Comparison of ENCODE assay signal across 8 mouse cellular contexts in the genomic region with DNA sequence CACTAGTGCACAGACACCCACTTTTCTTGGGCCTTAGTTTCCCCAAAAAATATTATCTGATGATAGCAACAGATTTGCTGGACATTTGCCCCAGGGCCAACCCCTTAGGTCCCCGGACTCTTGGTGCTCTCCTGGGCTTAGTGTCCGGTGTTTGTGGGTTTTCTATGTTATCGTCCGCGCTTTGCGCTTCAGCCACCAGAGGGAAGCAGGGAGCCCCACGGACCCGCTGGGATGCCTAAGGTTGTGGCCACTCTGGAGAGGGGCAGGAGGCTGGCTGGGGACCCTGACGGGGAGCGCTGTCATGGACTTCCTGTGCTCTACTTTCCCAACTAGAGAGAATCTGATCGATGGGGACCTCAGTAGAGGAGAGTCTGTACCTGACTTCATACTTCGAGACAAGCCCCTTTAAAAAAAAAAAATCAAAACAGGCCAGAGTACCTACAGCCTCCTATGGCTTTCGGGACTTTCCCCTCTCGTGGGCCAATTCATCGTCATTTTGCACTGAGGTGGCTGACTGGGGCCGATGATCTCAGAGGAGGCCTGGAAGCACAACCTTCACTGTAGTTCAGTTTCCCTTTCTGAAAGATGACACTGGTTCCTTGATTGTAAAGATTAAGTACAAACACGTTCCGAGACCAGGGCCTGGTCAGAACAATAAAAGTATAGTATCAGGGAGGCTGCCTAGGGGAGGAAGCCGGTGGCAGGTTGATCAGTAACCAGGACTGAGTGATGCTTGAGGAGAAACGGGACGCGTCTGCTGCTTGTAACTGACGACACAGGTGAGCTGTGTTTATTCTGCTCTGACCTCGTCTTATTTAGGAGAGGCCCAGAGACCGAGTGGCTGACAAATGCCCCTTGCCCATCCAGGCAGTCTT. TPM values are rescaled to one million over a fixed set of nuclear protein-coding genes. Genes with fewer than 3 reads are reported as not detected.
DNase-seq lines count a peak whose midpoint lies in the region; ATAC-seq and TF ChIP-seq lines count a peak whose summit lies in the region.

No protein-coding gene starts in this region.

- intact Hi-C loops in gastrocnemius, adult 2 months (cut with DNase I), result loop anchor here (1.0 to 2.0 kb wide), 3 partner anchors 62 to 111 kb away; no protein-coding TSS in a partner anchor

- no peaks in the 10 kb centered on the region for H3K9me3 ChIP-seq in hindbrain, embryonic 16.5 days (ENCODE audit: control insufficient read depth, low read length)

- DNase-seq in R1 (ENCODE audit: low read depth, low spot score), result peak; percentile 73
- DNase-seq in cerebellum, postnatal 4 days (ENCODE audit: low spot score in 2 of 2), result peak; percentile 57 to 83
- peak; percentile 82 for DNase-seq in gastrocnemius, adult 2 months
- peak; percentile 64 for DNase-seq in left cerebral cortex, adult 11 months (ENCODE audit: low spot score)
- DNase-seq in lung, postnatal 36 days, result peak; percentile 93
- peak; percentile 92 for DNase-seq in retina, embryonic 14.5 days (ENCODE audit: low spot score)
- peak; percentile 78 for DNase-seq in thymus, postnatal 4 days

- H3K4me3 ChIP-seq in gastrocnemius, adult 2 months, result peak overlapping the region; percentile 80
- peak overlapping the region; percentile 41 for H3K4me3 ChIP-seq in hindbrain, embryonic 16.5 days (ENCODE audit: low read length)

- peak overlapping the region; percentile 83 for H3K4me2 ChIP-seq in hindbrain, embryonic 16.5 days (ENCODE audit: low read length)

- H3K36me3 ChIP-seq in hindbrain, embryonic 16.5 days (ENCODE audit: control insufficient read depth, insufficient read depth, low read length), result peaks cover 7% of the 10 kb centered on the region; the same call in 1 of the 2 replicates

- no peak; the same call in none of the 2 replicates for TF ChIP-seq CTCF in gastrocnemius, adult 2 months (IDR thresholded peaks at IDR 0.05)

- peak overlapping the region; percentile 55 for H3K9ac ChIP-seq in hindbrain, embryonic 16.5 days (ENCODE audit: low read depth, low read length)

- peaks cover 7% of the 10 kb centered on the region for H3K27me3 ChIP-seq in hindbrain, embryonic 16.5 days (replicated peaks; ENCODE audit: control insufficient read depth, insufficient read depth, low read length)

- ATAC-seq in hindbrain, embryonic 16.5 days, result peak; percentile 65; the same call in 1 of the 2 replicates

- 26% methylated on average over 25 of the region's 25 CpGs for WGBS in hindbrain, embryonic 16.5 days

- peak overlapping the region; percentile 90 for H3K27ac ChIP-seq in gastrocnemius, adult 2 months
- H3K27ac ChIP-seq in hindbrain, embryonic 16.5 days (ENCODE audit: low read depth, low read length), result 0 out of 2 replicates have a peak overlapping the region, but pooled peaks have one; percentile 34

- H3K4me1 ChIP-seq in hindbrain, embryonic 16.5 days (ENCODE audit: control insufficient read depth, insufficient read depth, low read depth, low read length), result peaks cover 22% of the 10 kb centered on the region

RNA-seq across cellular contexts. Expression of gene Rasd1, which starts 0.7 kb away (rescaled TPM):
- total RNA-seq in gastrocnemius, adult 2 months (2021), result 1 to 10 TPM in 1 of 2 experiments, under 1 TPM in 1; 0.74 to 6.3 TPM
- polyA plus RNA-seq in hindbrain, embryonic 16.5 days (2015; fragmentation: Nextera tagmentation; extraction: Ambion mirVana), result 1.4 TPM in 2 replicates

RNA-seq across cellular contexts. Expression of gene Med9, which starts 17.5 kb away (rescaled TPM):
- 10 to 100 TPM; 17.3 to 18.3 TPM for total RNA-seq in gastrocnemius, adult 2 months (2021)
- 40.3 and 40.4 TPM in 2 replicates for polyA plus RNA-seq in hindbrain, embryonic 16.5 days (2015; fragmentation: Nextera tagmentation; extraction: Ambion mirVana)

Comparison
In these comparisons a context has a peak if more than half of its experiments do, and no peak if none do; other contexts are left out.
1. Peak in every context shown above with its lines: DNase-seq, ATAC-seq, H3K4me3 ChIP-seq and H3K27ac ChIP-seq.